ENCODE assay signal across 9 mouse cellular contexts in genomic region chr6:85293255-85294003, GRCm38 (mm10). TPM values are rescaled to one million over a fixed set of nuclear protein-coding genes. Genes with fewer than 3 reads are reported as not detected.
DNase-seq lines count a peak whose midpoint lies in the region; ATAC-seq and TF ChIP-seq lines count a peak whose summit lies in the region.
"Had no signal": no experiment of that assay in that cellular context is flagged by ENCODE, and none has a peak within 500 bp of the region (broad histone marks: within the 10 kb centered on the region; RNA-seq: fewer than 3 reads in every experiment).

No protein-coding gene starts in this region.

- DNase-seq in adrenal gland, postnatal 10 days = peak; percentile 62
- DNase-seq in adrenal gland, postnatal 4 days (ENCODE audit: low spot score in 2 of 2) = no peak
- DNase-seq in retina, postnatal 1 day = peak; percentile 17
- no peak for DNase-seq in retina, embryonic 14.5 days (ENCODE audit: low spot score)
- DNase-seq in kidney, postnatal 10 days = peak; percentile 16
- DNase-seq in midbrain, postnatal 0 days (ENCODE audit: low spot score) = no peak
- DNase-seq in right cerebral cortex, postnatal 25 days = no peak
- no peak for DNase-seq in thymus, postnatal 0 days (ENCODE audit: low spot score)

- 0 out of 2 replicates have a peak, but pooled peaks cover 3% of the 10 kb centered on the region for H3K36me3 ChIP-seq in midbrain, postnatal 0 days (ENCODE audit: insufficient read depth, low read length)

- 50% methylated on average over 10 of the region's 10 CpGs for WGBS in midbrain, postnatal 0 days

- H3K27me3 ChIP-seq in midbrain, postnatal 0 days (ENCODE audit: insufficient read depth, low read length) = no peaks in the 10 kb centered on the region

- no peaks in the 10 kb centered on the region for H3K4me1 ChIP-seq in midbrain, postnatal 0 days (ENCODE audit: insufficient read depth, low read length)

- no peak overlapping the region for H3K4me2 ChIP-seq in midbrain, postnatal 0 days (ENCODE audit: low read depth, low read length, poor library complexity, severe bottlenecking)

- no peak for ATAC-seq in midbrain, postnatal 0 days (ENCODE audit: low FRiP score)

- TF ChIP-seq CTCF in midbrain, postnatal 0 days (IDR thresholded peaks at IDR 0.05) = no peak

- no peak overlapping the region for H3K4me3 ChIP-seq in midbrain, postnatal 0 days (ENCODE audit: low read depth, low read length)

- no peaks in the 10 kb centered on the region for H3K9me3 ChIP-seq in midbrain, postnatal 0 days (ENCODE audit: low read length)

- no peak overlapping the region for H3K9ac ChIP-seq in midbrain, postnatal 0 days (replicated peaks; ENCODE audit: low read length, poor library complexity, severe bottlenecking)

- 0 out of 2 replicates have a peak overlapping the region, but pooled peaks have one; percentile 6 for H3K27ac ChIP-seq in midbrain, postnatal 0 days (ENCODE audit: low read depth, low read length)
- H3K27ac ChIP-seq: kidney, postnatal 0 days had no signal

RNA-seq across cellular contexts. Expression of gene Sfxn5, which starts 39.8 kb away (rescaled TPM):
- 10 to 100 TPM; 21.5 to 23.1 TPM for total RNA-seq in adrenal gland, postnatal 10 days (2021)
- 10 to 100 TPM; 11.8 to 12.7 TPM for total RNA-seq in adrenal gland, postnatal 4 days (2021)
- total RNA-seq in midbrain, postnatal 0 days (2014; rRNA removed) = 98.6 and 135 TPM in 2 replicates
- polyA plus RNA-seq in midbrain, postnatal 0 days (2015; fragmentation: Nextera tagmentation; extraction: Ambion mirVana) = 76.1 and 76.3 TPM in 2 replicates
- polyA plus RNA-seq in thymus, postnatal 0 days (2015; fragmentation: Nextera tagmentation; extraction: Ambion mirVana) = 4.4 and 5.1 TPM in 2 replicates

Comparison
In these comparisons a context has a peak if more than half of its experiments do, and no peak if none do; other contexts are left out.
1. DNase-seq: peak in adrenal gland, postnatal 10 days (single experiment), retina, postnatal 1 day (single experiment) and kidney, postnatal 10 days (single experiment); none in adrenal gland, postnatal 4 days (0 of 2), retina, embryonic 14.5 days (single experiment), midbrain, postnatal 0 days (single experiment), right cerebral cortex, postnatal 25 days (single experiment) and thymus, postnatal 0 days (single experiment).